In the genomic region with DNA sequence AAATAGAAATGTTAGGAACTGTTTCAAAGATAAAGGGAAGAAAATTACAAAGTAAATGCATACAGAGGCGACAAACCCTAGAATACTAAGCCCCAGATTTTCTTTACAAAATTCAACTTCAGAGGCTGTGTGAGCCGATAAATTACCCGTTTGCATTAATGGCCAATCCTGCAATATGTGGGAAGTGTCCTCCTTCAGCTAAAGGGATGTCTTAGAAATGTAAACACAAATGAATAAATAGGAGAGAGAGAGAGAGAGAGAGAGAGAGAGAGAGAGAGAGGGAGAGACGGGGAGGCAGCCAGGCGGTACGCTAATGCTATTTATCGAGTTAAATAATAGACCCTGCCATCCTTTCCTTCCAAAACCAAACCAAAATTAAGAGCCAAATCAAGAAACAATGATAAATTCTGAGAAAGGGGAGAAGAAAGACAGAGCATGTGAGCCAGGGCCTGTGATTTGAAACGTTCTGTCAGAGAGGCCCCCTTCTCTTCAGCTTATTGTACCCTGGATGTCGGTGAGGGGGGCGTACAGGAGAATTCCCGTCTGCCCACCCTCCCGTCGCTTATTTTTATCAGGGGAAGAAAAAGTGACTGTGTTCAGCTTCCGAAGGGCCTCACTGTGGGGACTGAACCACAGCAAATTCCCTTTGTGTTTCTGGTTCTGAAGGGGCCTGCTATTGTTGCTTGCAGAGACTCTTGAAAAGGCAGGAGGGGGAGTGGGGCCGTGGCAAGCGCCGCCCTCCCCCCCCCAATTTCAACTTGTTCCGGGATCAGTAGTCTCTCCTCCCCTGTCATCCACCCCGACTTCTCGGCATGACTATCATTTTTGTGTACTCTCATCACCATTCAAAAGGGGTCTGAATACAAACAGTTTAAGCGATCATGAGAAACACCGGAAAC, we compare ENCODE assay signal across 10 mouse cellular contexts.
DNase-seq lines count a peak whose midpoint lies in the region; ATAC-seq and TF ChIP-seq lines count a peak whose summit lies in the region.
"Had no signal": no experiment of that assay in that cellular context is flagged by ENCODE, and none has a peak within 500 bp of the region (broad histone marks: within the 10 kb centered on the region; RNA-seq: fewer than 3 reads in every experiment).

No protein-coding gene starts in this region.

- peaks cover 28% of the 10 kb centered on the region for H3K4me1 ChIP-seq in lung, embryonic 15.5 days
- H3K4me1 ChIP-seq in lung, adult 2 months (ENCODE audit: control insufficient read depth, insufficient read depth, low read length): no peaks in the 10 kb centered on the region
- peaks cover 28% of the 10 kb centered on the region for H3K4me1 ChIP-seq in forebrain, embryonic 15.5 days
- H3K4me1 ChIP-seq in limb, embryonic 10.5 days: peaks cover 45% of the 10 kb centered on the region
- H3K4me1 ChIP-seq in stomach, embryonic 14.5 days (ENCODE audit: control insufficient read depth, insufficient read depth, low read length): 0 out of 2 replicates have a peak, but pooled peaks cover 3% of the 10 kb centered on the region

- TF ChIP-seq CTCF in lung, adult 2 months (IDR thresholded peaks at IDR 0.05; ENCODE audit: insufficient read depth, low read length): no peak

- H3K9me3 ChIP-seq in lung, embryonic 15.5 days: no peaks in the 10 kb centered on the region
- no peaks in the 10 kb centered on the region for H3K9me3 ChIP-seq in forebrain, embryonic 15.5 days
- no peaks in the 10 kb centered on the region for H3K9me3 ChIP-seq in limb, embryonic 10.5 days (replicated peaks)
- H3K9me3 ChIP-seq in stomach, embryonic 14.5 days (ENCODE audit: control insufficient read depth, low read depth, low read length): no peaks in the 10 kb centered on the region

- H3K4me2 ChIP-seq in lung, embryonic 15.5 days: peak overlapping the region; percentile 47
- H3K4me2 ChIP-seq in forebrain, embryonic 15.5 days (replicated peaks): peak overlapping the region; percentile 18; the same call in 1 of the 2 replicates
- H3K4me2 ChIP-seq in stomach, embryonic 14.5 days (replicated peaks; ENCODE audit: low read depth, low read length): peak overlapping the region; percentile 26; the same call in 1 of the 2 replicates

- peak overlapping the region; percentile 34 for H3K27ac ChIP-seq in lung, embryonic 15.5 days
- H3K27ac ChIP-seq in forebrain, embryonic 15.5 days (replicated peaks): peak overlapping the region; percentile 71
- H3K27ac ChIP-seq in limb, embryonic 10.5 days: peak overlapping the region; percentile 46; the same call in 1 of the 2 replicates
- H3K27ac ChIP-seq in stomach, embryonic 14.5 days (ENCODE audit: low read length): no peak overlapping the region

- no peak overlapping the region; the same call in 1 of the 2 replicates for H3K9ac ChIP-seq in lung, embryonic 15.5 days
- H3K9ac ChIP-seq in forebrain, embryonic 15.5 days (replicated peaks): no peak overlapping the region
- H3K9ac ChIP-seq in stomach, embryonic 14.5 days (replicated peaks; ENCODE audit: low read depth, low read length): no peak overlapping the region

- peak; percentile 33; the same call in 1 of the 2 replicates for ATAC-seq in lung, embryonic 15.5 days (ENCODE audit: borderline replicate concordance, extremely low read depth, low FRiP score, low TSS enrichment)
- ATAC-seq in forebrain, embryonic 15.5 days (replicated peaks): peak; percentile 29; the same call in 1 of the 2 replicates
- no peak for ATAC-seq in stomach, embryonic 14.5 days (ENCODE audit: insufficient number of reproducible peaks, insufficient read depth, low FRiP score, low read depth)
- ATAC-seq: inflammation-experienced regulatory T-cells, adult 6 months had no signal

- 17% methylated on average over 22 of the region's 22 CpGs for WGBS in lung, embryonic 15.5 days
- 44% methylated on average over 22 of the region's 22 CpGs for WGBS in lung, adult 2 months
- WGBS in forebrain, embryonic 15.5 days: 7% methylated on average over 22 of the region's 22 CpGs
- WGBS in limb, embryonic 10.5 days: 71% methylated on average over 22 of the region's 22 CpGs
- WGBS in stomach, embryonic 14.5 days: 27% methylated on average over 22 of the region's 22 CpGs

- no peaks in the 10 kb centered on the region for H3K27me3 ChIP-seq in lung, embryonic 15.5 days
- peaks cover 14% of the 10 kb centered on the region for H3K27me3 ChIP-seq in forebrain, embryonic 15.5 days
- H3K27me3 ChIP-seq in limb, embryonic 10.5 days (ENCODE audit: low read depth, poor library complexity, severe bottlenecking): no peaks in the 10 kb centered on the region
- 0 out of 2 replicates have a peak, but pooled peaks cover 2% of the 10 kb centered on the region for H3K27me3 ChIP-seq in stomach, embryonic 14.5 days (ENCODE audit: control insufficient read depth, insufficient read depth, low read length)

- H3K36me3 ChIP-seq in lung, embryonic 15.5 days: no peaks in the 10 kb centered on the region
- no peaks in the 10 kb centered on the region for H3K36me3 ChIP-seq in forebrain, embryonic 15.5 days
- no peaks in the 10 kb centered on the region for H3K36me3 ChIP-seq in limb, embryonic 10.5 days
- no peaks in the 10 kb centered on the region for H3K36me3 ChIP-seq in stomach, embryonic 14.5 days (ENCODE audit: control insufficient read depth, insufficient read depth, low read length)

- no peak for DNase-seq in lung, adult 2 months
- no peak for DNase-seq in limb, embryonic 10.5 days (ENCODE audit: low spot score)
- no peak for DNase-seq in left cerebral cortex, adult 9 months (ENCODE audit: low spot score in 2 of 2)
- DNase-seq in gastrocnemius, postnatal 4 days (ENCODE audit: low spot score in 2 of 2): no peak
- no peak for DNase-seq in urinary bladder, postnatal 4 days (ENCODE audit: low spot score in 2 of 2)
- DNase-seq: lung, postnatal 4 days had no signal

- no peak overlapping the region for H3K4me3 ChIP-seq in lung, embryonic 15.5 days
- no peak overlapping the region for H3K4me3 ChIP-seq in lung, adult 2 months (replicated peaks; ENCODE audit: extremely low read depth, low read depth, low read length)
- H3K4me3 ChIP-seq in forebrain, embryonic 15.5 days: no peak overlapping the region
- H3K4me3 ChIP-seq in limb, embryonic 10.5 days: no peak overlapping the region
- no peak overlapping the region for H3K4me3 ChIP-seq in stomach, embryonic 14.5 days (ENCODE audit: low read depth, low read length)

- TF ChIP-seq POLR2A in lung, adult 2 months (IDR thresholded peaks at IDR 0.05; ENCODE audit: borderline replicate concordance, extremely low read depth, low read depth, low read length): no peak
